Mouse (Mus musculus): ENCODE measurements around the gene Mgme1. TPM values are rescaled to one million over a fixed set of nuclear protein-coding genes. Genes with fewer than 3 reads are reported as not detected.

Mgme1 gene
- total and polyA plus RNA-seq, 3 experiments: 10.6 to 21.9 (median 19.7) TPM

- Histone ChIP-seq H3K27me3 (replicated peaks) (no peaks in the 10 kb centered on the region), H3K4me1 (ENCODE audit: control insufficient read depth in 1 of 2, insufficient read depth in 2 of 2) (peaks cover 3 to 44% of the 10 kb centered on the region in 2 experiments; a peak in 3 of 4 replicates), H3K9ac (ENCODE audit: insufficient read depth, low read depth) (peak overlapping the region; percentile 63), H3K27ac (ENCODE audit: insufficient read depth, low read depth) (no peak overlapping the region), H3K9me3 (replicated peaks; ENCODE audit: low read length) (no peaks in the 10 kb centered on the region), H3K4me2 (ENCODE audit: insufficient read depth, low read depth, poor library complexity, severe bottlenecking) (peak overlapping the region; percentile 95), H3K4me3 (replicated peaks in 1 of 3; ENCODE audit: low read depth in 2 of 3, low read length in 2 of 3, poor library complexity in 1 of 3) (peak overlapping the region in 2 of 3 experiments; percentile 22 to 83), H3K36me3 (replicated peaks in 1 of 2; ENCODE audit: control insufficient read depth in 1 of 2, insufficient read depth in 1 of 2, low read length in 1 of 2) (peaks cover 24 to 71% of the 10 kb centered on the region in 2 experiments), H3K79me2 (replicated peaks; ENCODE audit: control insufficient read depth, extremely low read depth, insufficient read depth, poor library complexity, severe bottlenecking) (peaks cover 94% of the 10 kb centered on the region)
- in situ Hi-C loops (cut with MboI; ENCODE audit: low pct_ligation_motif_present, low pct_unique_long_range_greater_than_20kb, low sequenced_read_pairs): no loop called here
- dilution Hi-C loops (cut with MboI; ENCODE audit: extremely low pct_ligation_motif_present, extremely low pct_unique_long_range_greater_than_20kb, low sequenced_read_pairs): no loop called here
- TF ChIP-seq JUND (conservative IDR thresholded peaks at IDR 0.05; ENCODE audit: low read depth, low read length): no peak
- TF ChIP-seq EP300 (IDR thresholded peaks at IDR 0.05; ENCODE audit: low read length): no peak
- TF ChIP-seq ZC3H11A (IDR thresholded peaks at IDR 0.05; ENCODE audit: low read depth, low read length): no peak
- TF ChIP-seq SIN3A (IDR thresholded peaks at IDR 0.05; ENCODE audit: low read length): peak; percentile 4; the same call in 1 of the 2 replicates
- TF ChIP-seq IRF4 (IDR thresholded peaks at IDR 0.05; ENCODE audit: low read depth, low read length): peak; percentile 65
- no peak for TF ChIP-seq BHLHE40 (IDR thresholded peaks at IDR 0.05; ENCODE audit: low read depth, low read length)
- TF ChIP-seq NELFE (IDR thresholded peaks at IDR 0.05; ENCODE audit: low read depth, low read length): no peak
- no peak for TF ChIP-seq TBP (conservative IDR thresholded peaks at IDR 0.05; ENCODE audit: low read depth, low read length)
- TF ChIP-seq POLR2A (IDR thresholded peaks at IDR 0.05; ENCODE audit: low read depth, low read length): peak; percentile 47; the same call in 1 of the 2 replicates
- no peak for DNase-seq (ENCODE audit: extremely low read depth)
These were observed 4.4 kb upstream of the Mgme1 start for GRCm38 (mm10) chr2:144265916-144266683.

- peak overlapping the region; percentile 23; the same call in 1 of the 2 replicates for H3K27ac ChIP-seq (ENCODE audit: insufficient read depth, low read depth)
- peak overlapping the region; percentile 95 for H3K4me2 ChIP-seq (ENCODE audit: insufficient read depth, low read depth, poor library complexity, severe bottlenecking)
- dilution Hi-C loops (cut with MboI; ENCODE audit: extremely low pct_ligation_motif_present, extremely low pct_unique_long_range_greater_than_20kb, low sequenced_read_pairs): no loop called here
- in situ Hi-C loops (cut with MboI; ENCODE audit: low pct_ligation_motif_present, low pct_unique_long_range_greater_than_20kb, low sequenced_read_pairs): no loop called here
- H3K4me3 ChIP-seq (replicated peaks in 1 of 3; ENCODE audit: low read depth in 2 of 3, low read length in 2 of 3, poor library complexity in 1 of 3): peak overlapping the region; percentile 5 to 83 (median 38)
- H3K27me3 ChIP-seq (replicated peaks): no peaks in the 10 kb centered on the region
- H3K79me2 ChIP-seq (replicated peaks; ENCODE audit: control insufficient read depth, extremely low read depth, insufficient read depth, poor library complexity, severe bottlenecking): peaks cover 92% of the 10 kb centered on the region
- H3K4me1 ChIP-seq (ENCODE audit: control insufficient read depth in 1 of 2, insufficient read depth in 2 of 2): peaks cover 3 to 33% of the 10 kb centered on the region in 2 experiments; a peak in 3 of 4 replicates
- no peak for DNase-seq (ENCODE audit: extremely low read depth)
- peak overlapping the region; percentile 63 for H3K9ac ChIP-seq (ENCODE audit: insufficient read depth, low read depth)
- TF ChIP-seq JUN (IDR thresholded peaks at IDR 0.05; ENCODE audit: insufficient read depth, low read depth, low read length) (no peak), CHD1 (IDR thresholded peaks at IDR 0.05; ENCODE audit: low read depth, low read length) (peak; percentile 58; the same call in 1 of the 2 replicates), ZNF384 (IDR thresholded peaks at IDR 0.05; ENCODE audit: low read depth, low read length) (no peak), MAFK (IDR thresholded peaks at IDR 0.05; ENCODE audit: insufficient replicate concordance, low read length) (0 out of 2 replicates have a peak, but pooled peaks have one; percentile 46), ETS1 (conservative IDR thresholded peaks at IDR 0.05; ENCODE audit: low read depth, low read length) (no peak), RAD21 (IDR thresholded peaks at IDR 0.05; ENCODE audit: low read depth, low read length) (no peak), POLR2A (IDR thresholded peaks at IDR 0.05; ENCODE audit: low read depth, low read length) (no peak), IRF4 (IDR thresholded peaks at IDR 0.05; ENCODE audit: low read depth, low read length) (0 out of 2 replicates have a peak, but pooled peaks have one; percentile 20), CTCF (conservative IDR thresholded peaks at IDR 0.05 in 1 of 2, IDR thresholded peaks at IDR 0.05 in 1 of 2; ENCODE audit: low read depth in 2 of 2, low read length in 2 of 2) (no peak), POLR2AphosphoS2 (IDR thresholded peaks at IDR 0.05; ENCODE audit: low read depth, low read length) (peak; percentile 80), SIN3A (IDR thresholded peaks at IDR 0.05; ENCODE audit: low read length) (0 out of 2 replicates have a peak, but pooled peaks have one; percentile 73), USF1 (IDR thresholded peaks at IDR 0.05; ENCODE audit: low read depth, low read length) (no peak), ZMIZ1 (IDR thresholded peaks at IDR 0.05; ENCODE audit: low read depth, low read length) (no peak), MXI1 (IDR thresholded peaks at IDR 0.05; ENCODE audit: low read depth, low read length) (0 out of 2 replicates have a peak, but pooled peaks have one; percentile 15)
- H3K9me3 ChIP-seq (replicated peaks; ENCODE audit: low read length): no peaks in the 10 kb centered on the region
- H3K36me3 ChIP-seq (replicated peaks in 1 of 2; ENCODE audit: control insufficient read depth in 1 of 2, insufficient read depth in 1 of 2, low read length in 1 of 2): peaks cover 16 to 60% of the 10 kb centered on the region in 2 experiments
These were observed 3.3 kb upstream of the Mgme1 start for GRCm38 (mm10) chr2:144267004-144267730.
